Mouse (Mus musculus) limb, embryonic 11.5 days (tissue): Measurements from ENCODE around the gene Dok7. TPM values are rescaled to one million over a fixed set of nuclear protein-coding genes. Genes with fewer than 3 reads are reported as not detected.

Source experiments
- ATAC-seq: fragments of 200-750 bp; cut with Nextera tagmentation; 2 replicates; pipeline ENCODE4 v1.8.0; 2017; ENCODE audit warnings: low read depth; ENCODE audit not compliant: insufficient number of reproducible peaks, low FRiP score, low TSS enrichment
- DNase-seq: peaks from one replicate; pipeline ENCODE4 v3.0.0-alpha.2; 2015; ENCODE audit warnings: low spot score
- H3K27ac ChIP-seq: fragments of 300-500 bp; sonication (generic); replicated peaks from 2 replicates; pipeline ENCODE4 v1.5.1; 2014; ENCODE audit warnings: low read depth, mild to moderate bottlenecking, low read length
- H3K27me3 ChIP-seq: fragments of 300-500 bp; sonication (generic); 2 replicates; pipeline ENCODE4 v1.6.1; 2014; ENCODE audit warnings: mild to moderate bottlenecking, low read length, mixed read lengths; ENCODE audit not compliant: control insufficient read depth, insufficient read depth
- H3K36me3 ChIP-seq: fragments of 300-500 bp; sonication (generic); 2 replicates; pipeline ENCODE4 v1.6.1; 2014; ENCODE audit warnings: mild to moderate bottlenecking, low read length, moderate library complexity, mixed read lengths; ENCODE audit not compliant: control insufficient read depth, insufficient read depth
- H3K4me1 ChIP-seq: fragments of 300-500 bp; sonication (generic); 2 replicates; pipeline ENCODE4 v1.6.1; 2014; ENCODE audit warnings: low read length, mixed read lengths; ENCODE audit not compliant: control insufficient read depth, insufficient read depth
- H3K4me2 ChIP-seq: fragments of 300-500 bp; sonication (generic); 2 replicates; pipeline ENCODE4 v1.6.1; 2014; ENCODE audit warnings: low read depth, mild to moderate bottlenecking, moderate library complexity; ENCODE audit not compliant: severe bottlenecking
- H3K4me3 ChIP-seq: fragments of 300-500 bp; sonication (generic); 2 replicates; pipeline ENCODE4 v1.5.1; 2014; ENCODE audit warnings: low read depth, low read length
- H3K9ac ChIP-seq: fragments of 300-500 bp; sonication (generic); 2 replicates; pipeline ENCODE4 v1.6.1; 2014; ENCODE audit warnings: mild to moderate bottlenecking, low read length
- H3K9me3 ChIP-seq: fragments of 300-500 bp; sonication (generic); 2 replicates; pipeline ENCODE4 v1.6.1; 2016; ENCODE audit warnings: low read length; ENCODE audit not compliant: control insufficient read depth
- WGBS: fragments of 180-500 bp; shearing (Covaris S2); extraction: QIAGEN DNeasy Blood & Tissue Kit; methylation state at CpG from one replicate; pipeline ENCODE4 v1.1.7; 2014; 5-methylcytosine and 5-hydroxymethylcytosine counted together
- polyA plus RNA-seq: library from polyadenylated mRNA; unstranded; fragments of >200 nt; fragmentation: Nextera tagmentation; extraction: Ambion mirVana; gene quantifications from 2 replicates; pipeline ENCODE4 v1.2.1, GENCODE M21; 2014

Dok7 gene
- polyA plus RNA-seq, 1 experiment from 2014 or later = 0.48 TPM

DNA sequence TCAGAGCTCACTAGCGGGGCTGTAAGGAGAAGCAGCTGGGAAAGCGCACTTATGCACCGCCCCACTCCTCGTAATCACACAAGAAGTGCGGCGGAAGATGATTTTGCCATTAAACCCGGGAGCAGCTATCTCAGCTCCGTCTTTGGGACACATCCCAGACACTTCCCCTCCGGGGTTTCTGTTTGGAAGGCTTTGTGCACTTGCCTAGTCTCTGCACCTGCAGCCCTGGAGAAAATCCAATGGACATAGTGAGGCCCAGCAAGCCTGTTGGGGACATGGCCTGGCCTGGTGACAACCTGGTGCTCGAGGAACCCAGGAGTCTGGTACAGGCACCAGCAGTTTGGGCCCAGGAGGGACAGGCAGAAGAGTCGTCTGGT, 49.3 kb downstream of the Dok7 start:
- Histone ChIP-seq H3K9ac (no peak overlapping the region), H3K27ac (no peak overlapping the region), H3K36me3 (peaks cover 3% of the 10 kb centered on the region; the same call in 1 of the 2 replicates)

DNA sequence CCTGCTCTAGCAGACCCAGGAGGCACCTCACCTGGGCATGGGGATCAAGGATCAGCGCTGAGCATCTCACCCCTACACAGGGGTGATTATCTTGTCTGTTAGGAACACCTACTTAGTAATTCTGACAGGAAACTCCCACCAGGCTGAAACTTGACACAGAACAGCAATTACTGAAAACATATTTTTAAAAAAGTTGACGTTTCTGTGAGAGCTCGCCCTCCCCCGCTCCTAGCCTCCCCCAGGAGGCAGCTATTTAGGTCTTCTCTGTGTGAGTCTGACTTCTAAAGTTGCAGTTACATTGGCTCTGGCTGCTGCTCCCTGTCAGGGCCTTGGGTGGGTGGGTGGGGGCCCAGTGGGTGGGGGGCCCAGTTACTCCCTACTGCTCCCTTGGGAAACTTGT, 55.9 kb downstream of the Dok7 start:
- Histone ChIP-seq H3K27ac (no peak overlapping the region), H3K27me3 (no peaks in the 10 kb centered on the region), H3K36me3 (no peaks in the 10 kb centered on the region), H3K9me3 (no peaks in the 10 kb centered on the region), H3K4me3 (no peak overlapping the region), H3K4me1 (no peaks in the 10 kb centered on the region), H3K4me2 (no peak overlapping the region), H3K9ac (no peak overlapping the region)
- no peak for ATAC-seq
- WGBS = 52% methylated on average over 4 of the region's 4 CpGs
- no peak for DNase-seq

More for the DNA sequence above, 49.3 kb downstream of the Dok7 start:
- H3K4me1 ChIP-seq = 0 out of 2 replicates have a peak, but pooled peaks cover 2% of the 10 kb centered on the region
- DNase-seq (no peak), ATAC-seq (peak; percentile 22)
- no peaks in the 10 kb centered on the region for H3K9me3 ChIP-seq
- H3K4me3 ChIP-seq = peak overlapping the region; percentile 53
- peak overlapping the region; percentile 44 for H3K4me2 ChIP-seq
- no peaks in the 10 kb centered on the region for H3K27me3 ChIP-seq
- WGBS = 12% methylated on average over 11 of the region's 11 CpGs

DNA sequence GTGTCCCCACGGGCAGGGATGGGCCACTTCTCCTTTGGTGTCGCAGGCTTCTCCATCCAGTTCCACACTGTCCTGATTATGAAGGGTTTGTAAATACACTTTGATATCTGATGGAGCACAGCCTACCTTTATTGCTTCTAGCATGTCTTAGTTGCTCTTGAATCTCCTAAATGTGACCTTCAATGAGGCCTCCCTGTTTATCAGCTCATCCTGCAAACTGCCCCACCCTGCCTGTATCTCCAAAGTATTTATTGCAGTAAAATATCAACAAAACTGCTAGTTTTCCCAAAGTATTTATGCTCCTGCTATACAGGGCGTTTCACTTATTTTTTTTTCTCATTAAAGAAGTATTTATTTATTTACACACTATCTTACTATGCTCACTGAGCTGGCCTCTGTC, 59.4 kb downstream of the Dok7 start:
- no peak overlapping the region for H3K27ac ChIP-seq
- H3K36me3 ChIP-seq = no peaks in the 10 kb centered on the region
- H3K9me3 ChIP-seq = no peaks in the 10 kb centered on the region
- no peaks in the 10 kb centered on the region for H3K4me1 ChIP-seq
- no peak for ATAC-seq
- no peak overlapping the region for H3K4me2 ChIP-seq
- no peak overlapping the region for H3K9ac ChIP-seq
- WGBS = 70% methylated on average over 3 of the region's 3 CpGs
- DNase-seq = no peak
- no peak overlapping the region for H3K4me3 ChIP-seq
- H3K27me3 ChIP-seq = no peaks in the 10 kb centered on the region

DNA sequence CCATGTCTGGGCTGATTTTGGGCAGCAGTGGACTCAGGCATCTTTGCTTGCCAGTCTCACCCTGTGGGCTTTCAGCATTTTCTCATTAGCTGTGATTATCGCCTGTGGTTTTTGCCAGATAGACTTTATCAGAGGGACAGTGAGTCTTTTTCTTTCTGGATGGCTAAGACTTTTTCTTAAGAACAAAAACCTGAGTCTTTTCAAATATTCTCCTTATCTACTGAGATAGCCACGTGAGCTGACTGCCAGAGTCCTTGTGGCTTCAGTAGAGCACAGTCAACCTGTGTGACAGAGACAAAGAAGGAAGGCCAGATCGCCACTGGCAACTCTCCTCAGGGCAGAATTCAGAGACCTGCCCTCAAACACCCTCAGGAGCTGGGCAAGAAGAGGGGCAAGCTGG, 61.1 kb downstream of the Dok7 start:
- Histone ChIP-seq H3K4me3 (no peak overlapping the region), H3K4me1 (no peaks in the 10 kb centered on the region), H3K27ac (no peak overlapping the region), H3K9ac (no peak overlapping the region), H3K9me3 (no peaks in the 10 kb centered on the region), H3K36me3 (no peaks in the 10 kb centered on the region), H3K4me2 (no peak overlapping the region), H3K27me3 (no peaks in the 10 kb centered on the region)
- DNase-seq (no peak), ATAC-seq (no peak)
- 79% methylated on average over 3 of the region's 3 CpGs for WGBS

DNA sequence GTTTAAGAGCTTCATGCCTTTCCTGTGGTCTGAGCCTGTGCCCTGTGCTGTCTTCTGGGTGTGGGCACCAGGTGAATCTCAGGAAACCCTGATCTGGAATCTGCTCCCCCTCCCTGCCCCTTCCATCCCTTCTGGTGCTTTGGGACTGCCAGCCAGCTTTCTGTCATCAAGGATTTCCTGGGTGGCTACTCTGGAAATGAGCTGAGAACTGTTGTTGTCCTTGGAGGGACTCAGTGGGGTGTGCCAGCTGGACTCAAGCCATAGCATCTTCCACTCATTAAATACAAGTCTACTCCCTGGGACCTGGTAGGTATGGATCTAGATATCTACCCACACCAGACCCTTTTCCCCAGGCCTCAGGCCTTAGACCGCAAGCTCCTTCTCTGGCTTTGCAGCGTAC, 61.9 kb downstream of the Dok7 start:
- H3K9ac ChIP-seq = no peak overlapping the region

DNA sequence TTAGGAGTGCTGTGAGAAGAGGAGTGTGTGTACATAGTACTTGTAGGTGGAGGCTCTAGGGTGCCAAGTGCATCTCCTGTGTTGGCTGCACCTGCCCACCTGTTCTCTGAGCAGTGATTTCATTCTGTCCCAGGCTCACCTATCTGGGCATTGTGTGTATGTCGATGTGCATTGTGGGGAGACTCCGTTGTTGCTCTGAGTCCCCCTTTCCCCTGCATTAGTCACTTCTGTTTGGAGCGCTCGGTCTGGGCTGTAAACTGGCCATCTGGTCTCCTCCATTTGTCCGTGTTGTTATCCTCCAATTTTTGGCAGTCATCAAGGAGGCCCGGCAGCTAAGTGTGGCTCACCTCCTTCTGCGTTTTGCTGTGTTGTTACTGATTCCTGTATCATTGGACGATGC, 63.5 kb downstream of the Dok7 start:
- ATAC-seq (no peak), DNase-seq (no peak)
- H3K4me2 ChIP-seq = no peak overlapping the region
- no peaks in the 10 kb centered on the region for H3K27me3 ChIP-seq
- H3K4me1 ChIP-seq = no peaks in the 10 kb centered on the region
- 62% methylated on average over 8 of the region's 8 CpGs for WGBS
- H3K36me3 ChIP-seq = no peaks in the 10 kb centered on the region
- no peak overlapping the region for H3K4me3 ChIP-seq
- no peak overlapping the region for H3K9ac ChIP-seq
- H3K9me3 ChIP-seq = no peaks in the 10 kb centered on the region
- H3K27ac ChIP-seq = no peak overlapping the region

More for the DNA sequence above, 61.9 kb downstream of the Dok7 start:
- H3K27ac ChIP-seq = no peak overlapping the region
- 82% methylated on average over 2 of the region's 2 CpGs for WGBS
- ATAC-seq = no peak
- H3K4me1 ChIP-seq = no peaks in the 10 kb centered on the region
- H3K4me3 ChIP-seq = no peak overlapping the region
- DNase-seq = no peak
- H3K4me2 ChIP-seq = no peak overlapping the region
- H3K36me3 ChIP-seq = no peaks in the 10 kb centered on the region
- no peaks in the 10 kb centered on the region for H3K9me3 ChIP-seq
- H3K27me3 ChIP-seq = no peaks in the 10 kb centered on the region

DNA sequence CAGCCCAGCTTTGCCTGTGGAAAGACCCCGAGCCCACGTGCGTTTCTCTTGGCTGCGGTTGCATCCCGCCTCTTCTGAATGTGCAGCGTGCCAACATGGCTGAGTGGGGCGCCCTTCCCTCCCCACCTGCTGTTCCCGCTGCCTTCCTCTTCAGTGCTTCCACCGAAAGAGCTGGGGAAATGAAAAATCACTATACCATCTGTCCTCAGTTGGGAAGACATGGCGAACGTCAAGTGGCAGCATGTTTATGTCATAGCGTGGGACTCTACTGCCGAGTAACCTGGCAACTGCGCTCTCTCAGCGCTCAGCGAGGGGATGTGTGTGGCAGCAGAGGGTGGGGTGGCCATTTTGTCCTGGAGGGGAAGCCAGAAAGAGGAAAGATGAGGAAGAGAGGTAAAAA, 72.6 kb downstream of the Dok7 start:
- Histone ChIP-seq H3K36me3 (no peaks in the 10 kb centered on the region), H3K4me3 (no peak overlapping the region), H3K9ac (no peak overlapping the region), H3K4me1 (no peaks in the 10 kb centered on the region), H3K27me3 (no peaks in the 10 kb centered on the region), H3K4me2 (no peak overlapping the region), H3K9me3 (no peaks in the 10 kb centered on the region), H3K27ac (no peak overlapping the region)
- ATAC-seq (no peak), DNase-seq (no peak)
- WGBS = 89% methylated on average over 16 of the region's 16 CpGs

DNA sequence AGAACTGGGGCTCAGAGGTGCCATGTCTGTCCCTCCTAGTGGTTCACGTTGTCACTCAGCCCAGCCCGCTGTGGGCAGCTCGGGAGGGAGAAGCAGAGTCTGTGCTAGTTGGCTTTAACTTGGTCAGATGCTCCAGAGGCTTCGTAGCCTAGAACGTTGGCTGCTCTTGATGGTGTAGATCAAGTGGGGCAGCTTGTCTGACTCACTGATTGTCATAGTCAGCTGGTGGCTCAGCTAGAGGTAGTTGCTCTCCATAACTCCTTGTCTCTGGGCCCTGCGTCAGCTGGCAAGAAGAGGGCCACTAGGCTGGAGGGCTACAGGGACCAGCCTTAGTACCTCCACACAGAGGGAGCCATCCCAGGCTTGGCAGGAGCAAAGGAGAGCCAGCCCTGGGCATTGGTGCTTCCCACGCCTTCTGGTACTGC, 73.2 kb downstream of the Dok7 start:
- no peak for DNase-seq
- no peaks in the 10 kb centered on the region for H3K27me3 ChIP-seq
- no peaks in the 10 kb centered on the region for H3K36me3 ChIP-seq
- H3K4me3 ChIP-seq = no peak overlapping the region
- H3K4me1 ChIP-seq = no peaks in the 10 kb centered on the region
- H3K27ac ChIP-seq = no peak overlapping the region
- ATAC-seq = no peak
- H3K9ac ChIP-seq = no peak overlapping the region
- no peak overlapping the region for H3K4me2 ChIP-seq
- H3K9me3 ChIP-seq = no peaks in the 10 kb centered on the region
- WGBS = 86% methylated on average over 7 of the region's 7 CpGs

DNA sequence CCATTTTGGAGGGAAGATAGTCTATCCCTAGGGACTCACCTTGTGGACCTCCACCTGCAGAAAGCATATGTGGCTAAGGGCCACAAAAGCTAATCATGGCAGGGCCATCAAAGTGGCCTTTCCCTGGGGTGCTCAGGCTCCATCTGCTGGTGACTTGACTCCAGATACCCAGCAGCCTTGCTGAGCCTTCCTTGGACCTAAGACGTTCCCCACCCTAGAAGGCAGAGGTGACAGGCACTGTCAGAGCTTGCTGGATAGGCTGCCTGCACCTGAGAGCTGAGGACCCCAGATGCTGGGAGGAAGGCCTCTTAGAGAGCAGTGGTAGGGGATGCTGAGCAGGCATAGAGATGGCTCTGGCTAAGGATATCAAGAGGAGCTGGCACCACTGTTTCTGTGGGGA, 74.7 kb downstream of the Dok7 start:
- Histone ChIP-seq H3K27ac (no peak overlapping the region), H3K4me3 (no peak overlapping the region), H3K4me2 (no peak overlapping the region), H3K27me3 (no peaks in the 10 kb centered on the region), H3K4me1 (no peaks in the 10 kb centered on the region), H3K36me3 (no peaks in the 10 kb centered on the region), H3K9ac (no peak overlapping the region), H3K9me3 (no peaks in the 10 kb centered on the region)
- DNase-seq = no peak
- 0 out of 2 replicates have a peak, but pooled peaks have one; percentile 21 for ATAC-seq
- WGBS = 22% methylated on average over 1 of the region's 1 CpGs
